Mouse (Mus musculus) MEL (cell line): ENCODE measurements at regions not wholly inside any gene's neighbourhood (a gene's known extent, or its start where the extent isn't known, plus 50 kb on each side); places are given as distances from the start of the nearest gene placed in this dataset.

Source experiments
- DNase-seq: peaks from one replicate; pipeline ENCODE4 v3.0.0; 2011; ENCODE audit warnings: low read depth, low spot score
- H3K27ac ChIP-seq: 2 replicates; pipeline ENCODE4 v1.5.1; 2012; ENCODE audit warnings: low read depth, mild to moderate bottlenecking, control low read depth, low read length, moderate library complexity; ENCODE audit not compliant: control insufficient read depth
- H3K27me3 ChIP-seq, 2 experiments: fragments of 150-350 bp in 1 of 2; sonication (generic) in 1 of 2; 2 replicates each; pipeline ENCODE4 v1.6.1; 2012; ENCODE audit warnings: low read length in 2 of 2, mild to moderate bottlenecking in 2 of 2, improper control_type of control experiment in 1 of 2, moderate library complexity in 1 of 2; ENCODE audit not compliant: insufficient read depth in 2 of 2, control insufficient read depth in 1 of 2
- H3K36me3 ChIP-seq, 2 experiments: 2 replicates each; pipeline ENCODE4 v1.6.1; 2012 to 2014; ENCODE audit warnings: low read length in 2 of 2, improper control_type of control experiment in 1 of 2, inconsistent platforms in 1 of 2, mild to moderate bottlenecking in 1 of 2; ENCODE audit not compliant: insufficient read depth in 2 of 2, control insufficient read depth in 1 of 2
- H3K4me1 ChIP-seq, 2 experiments: fragments of 150-350 bp in 1 of 2; sonication (generic) in 1 of 2; 2 replicates each; pipeline ENCODE4 v1.6.1; 2012; ENCODE audit warnings: low read length in 2 of 2, improper control_type of control experiment in 1 of 2, mild to moderate bottlenecking in 1 of 2; ENCODE audit not compliant: insufficient read depth in 2 of 2, control insufficient read depth in 1 of 2
- H3K4me3 ChIP-seq, 2 experiments: fragments of 150-350 bp in 1 of 2; sonication (generic) in 1 of 2; 2 replicates each; pipeline ENCODE4 v1.5.1; 2012; ENCODE audit warnings: low read depth in 2 of 2, low read length in 2 of 2, mild to moderate bottlenecking in 2 of 2, moderate library complexity in 2 of 2, control low read depth in 1 of 2, improper control_type of control experiment in 1 of 2; ENCODE audit not compliant: control insufficient read depth in 1 of 2, insufficient read depth in 1 of 2
- H3K79me2 ChIP-seq: 2 replicates; pipeline ENCODE4 v1.6.1; 2012; ENCODE audit warnings: mild to moderate bottlenecking, low read length, moderate library complexity; ENCODE audit not compliant: control insufficient read depth, poor library complexity, insufficient read depth
- H3K9ac ChIP-seq: 2 replicates; pipeline ENCODE4 v1.6.1; 2012; ENCODE audit warnings: low read depth, mild to moderate bottlenecking, control low read depth, low read length, moderate library complexity; ENCODE audit not compliant: control insufficient read depth, poor library complexity, severe bottlenecking
- H3K9me3 ChIP-seq: fragments of 150-350 bp; sonication (generic); replicated peaks from 2 replicates; pipeline ENCODE4 v1.6.1; 2012; ENCODE audit warnings: mild to moderate bottlenecking, low read length, improper control_type of control experiment, moderate library complexity; ENCODE audit not compliant: insufficient read depth
- CHD2 ChIP-seq: IDR thresholded peaks from 2 replicates; pipeline ENCODE4 v1.6.1; 2011; ENCODE audit warnings: low read length, improper control_type of control experiment
- E2F4 ChIP-seq: IDR thresholded peaks from 2 replicates; pipeline ENCODE4 v1.6.1; 2011; ENCODE audit warnings: low read depth, low read length, improper control_type of control experiment, borderline replicate concordance
- GABPA ChIP-seq: IDR thresholded peaks from 2 replicates; pipeline ENCODE4 v1.6.1; 2012; ENCODE audit warnings: low read depth, mild to moderate bottlenecking, inconsistent platforms, low read length, improper control_type of control experiment, moderate library complexity
- JUND ChIP-seq: IDR thresholded peaks from 2 replicates; pipeline ENCODE4 v1.6.1; 2011; ENCODE audit warnings: low read depth, mild to moderate bottlenecking, improper control_type of control experiment, low read length
- MAFK ChIP-seq: IDR thresholded peaks from 2 replicates; pipeline ENCODE4 v1.6.1; 2011; ENCODE audit warnings: low read depth, mild to moderate bottlenecking, low read length, improper control_type of control experiment, borderline replicate concordance
- MAZ ChIP-seq: IDR thresholded peaks from 2 replicates; pipeline ENCODE4 v1.6.1; 2012; ENCODE audit warnings: low read depth, mild to moderate bottlenecking, inconsistent platforms, low read length, improper control_type of control experiment
- MYB ChIP-seq: IDR thresholded peaks from 2 replicates; pipeline ENCODE4 v1.6.1; 2011; ENCODE audit warnings: mild to moderate bottlenecking, low read depth, low read length, improper control_type of control experiment
- MYC ChIP-seq: IDR thresholded peaks from 2 replicates; pipeline ENCODE4 v1.6.1; 2011; ENCODE audit warnings: low read depth, mild to moderate bottlenecking, low read length, improper control_type of control experiment, moderate library complexity
- NRF1 ChIP-seq: IDR thresholded peaks from 2 replicates; pipeline ENCODE4 v1.6.1; 2014; ENCODE audit warnings: low read depth, mild to moderate bottlenecking, inconsistent platforms, low read length, improper control_type of control experiment, moderate library complexity; ENCODE audit not compliant: poor library complexity, insufficient read depth, severe bottlenecking
- POLR2A ChIP-seq, 2 experiments: IDR thresholded peaks; 2 replicates each; pipeline ENCODE4 v1.6.1; 2011 to 2012; ENCODE audit warnings: low read length in 2 of 2, mild to moderate bottlenecking in 2 of 2, control low read depth in 1 of 2, improper control_type of control experiment in 1 of 2, low read depth in 1 of 2, moderate library complexity in 1 of 2; ENCODE audit not compliant: control insufficient read depth in 1 of 2, insufficient read depth in 1 of 2, poor library complexity in 1 of 2
- POLR2AphosphoS2 ChIP-seq: IDR thresholded peaks from 2 replicates; pipeline ENCODE4 v1.6.1; 2011; ENCODE audit warnings: low read length, improper control_type of control experiment
- POLR2AphosphoS5 ChIP-seq: IDR thresholded peaks from 2 replicates; pipeline ENCODE4 v1.6.1; 2012; ENCODE audit warnings: low read depth, borderline replicate concordance, mild to moderate bottlenecking, inconsistent platforms, low read length, moderate library complexity, mixed read lengths
- RCOR1 ChIP-seq: IDR thresholded peaks from 2 replicates; pipeline ENCODE4 v1.6.1; 2012; ENCODE audit warnings: low read depth, mild to moderate bottlenecking, inconsistent platforms, low read length, improper control_type of control experiment
- SMC3 ChIP-seq: IDR thresholded peaks from 2 replicates; pipeline ENCODE4 v1.6.1; 2011; ENCODE audit warnings: low read depth, low read length, improper control_type of control experiment
- UBTF ChIP-seq: IDR thresholded peaks from 2 replicates; pipeline ENCODE4 v1.6.1; 2012; ENCODE audit warnings: low read depth, mild to moderate bottlenecking, inconsistent platforms, low read length, improper control_type of control experiment, moderate library complexity, borderline replicate concordance; ENCODE audit not compliant: insufficient read depth
- ZC3H11A ChIP-seq: IDR thresholded peaks from 2 replicates; pipeline ENCODE4 v1.6.1; 2012; ENCODE audit warnings: low read depth, mild to moderate bottlenecking, inconsistent platforms, low read length, improper control_type of control experiment

GRCm38 (mm10) chr13:90402061-90402460 is 312.7 kb upstream of the Xrcc4 start:
- no peaks in the 10 kb centered on the region for H3K9me3 ChIP-seq
- TF ChIP-seq RCOR1 (no peak), MAFK (no peak), UBTF (no peak), MYC (no peak), E2F4 (no peak), JUND (no peak), SMC3 (no peak), POLR2AphosphoS2 (no peak)
- DNase-seq: no peak
- H3K36me3 ChIP-seq: no peaks in the 10 kb centered on the region
- no peak overlapping the region for H3K4me3 ChIP-seq
- no peaks in the 10 kb centered on the region for H3K79me2 ChIP-seq
- H3K27me3 ChIP-seq: no peaks in the 10 kb centered on the region
- no peaks in the 10 kb centered on the region for H3K4me1 ChIP-seq
- no peak overlapping the region for H3K9ac ChIP-seq
- no peak overlapping the region for H3K27ac ChIP-seq

DNA sequence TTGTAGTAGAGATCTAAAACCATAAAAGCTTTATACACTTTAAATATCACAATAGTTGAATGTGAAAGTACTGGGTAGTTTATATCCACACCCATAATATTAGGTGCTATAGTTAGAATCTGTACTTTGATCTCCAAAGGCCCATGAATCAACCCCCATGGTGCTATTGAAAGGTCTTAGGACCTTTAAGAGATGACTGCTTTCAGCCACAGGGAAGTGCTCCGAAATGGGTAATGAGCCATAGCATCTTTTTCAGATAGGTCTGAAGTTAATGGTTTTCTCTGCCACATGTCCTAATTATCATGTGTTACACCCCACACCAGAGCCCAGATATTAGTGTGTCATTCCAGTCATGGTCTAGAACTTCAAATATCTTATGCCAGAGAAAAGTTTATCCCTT is 312.1 kb upstream of the Xrcc4 start:
- no peaks in the 10 kb centered on the region for H3K9me3 ChIP-seq
- H3K27ac ChIP-seq: no peak overlapping the region
- no peaks in the 10 kb centered on the region for H3K79me2 ChIP-seq
- no peak for DNase-seq
- no peak overlapping the region for H3K9ac ChIP-seq
- H3K27me3 ChIP-seq: no peaks in the 10 kb centered on the region
- no peak overlapping the region for H3K4me3 ChIP-seq
- TF ChIP-seq NRF1: no peak
- no peak for TF ChIP-seq MAZ
- no peak for TF ChIP-seq POLR2A (IDR thresholded peaks at IDR 0.05; ENCODE audit: control insufficient read depth in 1 of 2, insufficient read depth in 1 of 2, low read depth in 1 of 2, low read length in 2 of 2, poor library complexity in 1 of 2)
- TF ChIP-seq CHD2: no peak
- TF ChIP-seq RCOR1: no peak
- TF ChIP-seq POLR2AphosphoS2: no peak
- TF ChIP-seq POLR2AphosphoS5: no peak
- no peak for TF ChIP-seq MYB
- TF ChIP-seq ZC3H11A: no peak
- TF ChIP-seq GABPA: no peak
- TF ChIP-seq JUND: no peak
- TF ChIP-seq E2F4: no peak
- H3K4me1 ChIP-seq: no peaks in the 10 kb centered on the region
- H3K36me3 ChIP-seq: no peaks in the 10 kb centered on the region
